Mouse (Mus musculus): Measurements from ENCODE around the gene Arhgef7. TPM values are rescaled to one million over a fixed set of nuclear protein-coding genes. Genes with fewer than 3 reads are reported as not detected.

Gene Arhgef7
- polyA plus RNA-seq, 1 experiment = 19.9 TPM

GRCm38 (mm10) chr8:11777201-11777600, 49.7 kb downstream of the Arhgef7 start:
- Histone ChIP-seq H3K27me3 (ENCODE audit: control insufficient read depth, insufficient read depth, low read length) (no peaks in the 10 kb centered on the region), H3K4me3 (ENCODE audit: control insufficient read depth, low read depth, low read length) (no peak overlapping the region), H3K27ac (ENCODE audit: control insufficient read depth, insufficient read depth, low read depth, low read length) (no peak overlapping the region), H3K36me3 (ENCODE audit: control insufficient read depth, insufficient read depth, low read length) (no peaks in the 10 kb centered on the region), H3K4me1 (ENCODE audit: control insufficient read depth, insufficient read depth, low read length) (no peaks in the 10 kb centered on the region)
- TF ChIP-seq CTCF (IDR thresholded peaks at IDR 0.05; ENCODE audit: control insufficient read depth, insufficient read depth, insufficient replicate concordance, low read depth, low read length) (no peak), POLR2A (IDR thresholded peaks at IDR 0.05; ENCODE audit: control insufficient read depth, low read depth, low read length) (no peak)

- Histone ChIP-seq H3K27ac (ENCODE audit: control insufficient read depth, insufficient read depth, low read depth, low read length) (no peak overlapping the region), H3K27me3 (ENCODE audit: control insufficient read depth, insufficient read depth, low read length) (no peaks in the 10 kb centered on the region), H3K4me3 (ENCODE audit: control insufficient read depth, low read depth, low read length) (no peak overlapping the region), H3K4me1 (ENCODE audit: control insufficient read depth, insufficient read depth, low read length) (no peaks in the 10 kb centered on the region), H3K36me3 (ENCODE audit: control insufficient read depth, insufficient read depth, low read length) (no peaks in the 10 kb centered on the region)
- no peak for TF ChIP-seq POLR2A (IDR thresholded peaks at IDR 0.05; ENCODE audit: control insufficient read depth, low read depth, low read length)
Observed at GRCm38 (mm10) chr8:11778646-11779433, 51.3 kb downstream of the Arhgef7 start.

- TF ChIP-seq CTCF (IDR thresholded peaks at IDR 0.05; ENCODE audit: control insufficient read depth, insufficient read depth, insufficient replicate concordance, low read depth, low read length) (no peak), POLR2A (IDR thresholded peaks at IDR 0.05; ENCODE audit: control insufficient read depth, low read depth, low read length) (no peak)
- no peaks in the 10 kb centered on the region for H3K27me3 ChIP-seq (ENCODE audit: control insufficient read depth, insufficient read depth, low read length)
- H3K4me1 ChIP-seq (ENCODE audit: control insufficient read depth, insufficient read depth, low read length) = no peaks in the 10 kb centered on the region
- no peak overlapping the region for H3K27ac ChIP-seq (ENCODE audit: control insufficient read depth, insufficient read depth, low read depth, low read length)
- H3K36me3 ChIP-seq (ENCODE audit: control insufficient read depth, insufficient read depth, low read length) = no peaks in the 10 kb centered on the region; the same call in 1 of the 2 replicates
- H3K4me3 ChIP-seq (ENCODE audit: control insufficient read depth, low read depth, low read length) = no peak overlapping the region
Observed at GRCm38 (mm10) chr8:11779844-11780634, 52.5 kb downstream of the Arhgef7 start.

GRCm38 (mm10) chr8:11780641-11781040, 53.1 kb downstream of the Arhgef7 start:
- H3K4me3 ChIP-seq (ENCODE audit: control insufficient read depth, low read depth, low read length) = no peak overlapping the region
- no peak for TF ChIP-seq CTCF (IDR thresholded peaks at IDR 0.05; ENCODE audit: control insufficient read depth, insufficient read depth, insufficient replicate concordance, low read depth, low read length)
- TF ChIP-seq POLR2A (IDR thresholded peaks at IDR 0.05; ENCODE audit: control insufficient read depth, low read depth, low read length) = no peak

GRCm38 (mm10) chr8:11782607-11783006, 55.1 kb downstream of the Arhgef7 start:
- no peak for TF ChIP-seq CTCF (IDR thresholded peaks at IDR 0.05; ENCODE audit: control insufficient read depth, insufficient read depth, insufficient replicate concordance, low read depth, low read length)
- TF ChIP-seq POLR2A (IDR thresholded peaks at IDR 0.05; ENCODE audit: control insufficient read depth, low read depth, low read length) = no peak
- H3K4me3 ChIP-seq (ENCODE audit: control insufficient read depth, low read depth, low read length) = no peak overlapping the region
- H3K4me1 ChIP-seq (ENCODE audit: control insufficient read depth, insufficient read depth, low read length) = no peaks in the 10 kb centered on the region
- H3K27me3 ChIP-seq (ENCODE audit: control insufficient read depth, insufficient read depth, low read length) = no peaks in the 10 kb centered on the region
- peaks cover 2% of the 10 kb centered on the region for H3K36me3 ChIP-seq (ENCODE audit: control insufficient read depth, insufficient read depth, low read length)
- H3K27ac ChIP-seq (ENCODE audit: control insufficient read depth, insufficient read depth, low read depth, low read length) = no peak overlapping the region

More at GRCm38 (mm10) chr8:11780641-11781040, 53.1 kb downstream of the Arhgef7 start:
- H3K36me3 ChIP-seq (ENCODE audit: control insufficient read depth, insufficient read depth, low read length) = peaks cover 2% of the 10 kb centered on the region
- H3K27ac ChIP-seq (ENCODE audit: control insufficient read depth, insufficient read depth, low read depth, low read length) = no peak overlapping the region
- no peaks in the 10 kb centered on the region for H3K27me3 ChIP-seq (ENCODE audit: control insufficient read depth, insufficient read depth, low read length)
- H3K4me1 ChIP-seq (ENCODE audit: control insufficient read depth, insufficient read depth, low read length) = no peaks in the 10 kb centered on the region

GRCm38 (mm10) chr8:11783861-11784594, 56.5 kb downstream of the Arhgef7 start:
- Histone ChIP-seq H3K4me3 (ENCODE audit: control insufficient read depth, low read depth, low read length) (no peak overlapping the region), H3K27ac (ENCODE audit: control insufficient read depth, insufficient read depth, low read depth, low read length) (no peak overlapping the region), H3K36me3 (ENCODE audit: control insufficient read depth, insufficient read depth, low read length) (peaks cover 2% of the 10 kb centered on the region), H3K27me3 (ENCODE audit: control insufficient read depth, insufficient read depth, low read length) (no peaks in the 10 kb centered on the region), H3K4me1 (ENCODE audit: control insufficient read depth, insufficient read depth, low read length) (no peaks in the 10 kb centered on the region)
- no peak for TF ChIP-seq POLR2A (IDR thresholded peaks at IDR 0.05; ENCODE audit: control insufficient read depth, low read depth, low read length)
- no peak for TF ChIP-seq CTCF (IDR thresholded peaks at IDR 0.05; ENCODE audit: control insufficient read depth, insufficient read depth, insufficient replicate concordance, low read depth, low read length)

- Histone ChIP-seq H3K36me3 (ENCODE audit: control insufficient read depth, insufficient read depth, low read length) (peaks cover 2% of the 10 kb centered on the region), H3K27me3 (ENCODE audit: control insufficient read depth, insufficient read depth, low read length) (no peaks in the 10 kb centered on the region)
Observed at GRCm38 (mm10) chr8:11785121-11785520, 57.6 kb downstream of the Arhgef7 start.

More at GRCm38 (mm10) chr8:11785121-11785520, 57.6 kb downstream of the Arhgef7 start:
- no peak overlapping the region for H3K27ac ChIP-seq (ENCODE audit: control insufficient read depth, insufficient read depth, low read depth, low read length)
- TF ChIP-seq CTCF (IDR thresholded peaks at IDR 0.05; ENCODE audit: control insufficient read depth, insufficient read depth, insufficient replicate concordance, low read depth, low read length) (no peak), POLR2A (IDR thresholded peaks at IDR 0.05; ENCODE audit: control insufficient read depth, low read depth, low read length) (no peak)
- no peaks in the 10 kb centered on the region for H3K4me1 ChIP-seq (ENCODE audit: control insufficient read depth, insufficient read depth, low read length)
- H3K4me3 ChIP-seq (ENCODE audit: control insufficient read depth, low read depth, low read length) = no peak overlapping the region
